Mouse (Mus musculus) testis, adult 2 months (tissue): ENCODE results near the gene Rgsl1.

Experiments used
- CTCF ChIP-seq: fragments of 200-500 bp; IDR thresholded peaks from 2 replicates; pipeline ENCODE4 v1.5.1; 2012; ENCODE audit warnings: low read depth, mild to moderate bottlenecking, inconsistent platforms, low read length, moderate library complexity; ENCODE audit not compliant: control insufficient read depth, insufficient read depth, insufficient replicate concordance
- POLR2A ChIP-seq: fragments of 200-500 bp; IDR thresholded peaks from 2 replicates; pipeline ENCODE4 v1.6.1; 2012; ENCODE audit warnings: low read depth, mild to moderate bottlenecking, inconsistent platforms, low read length, moderate library complexity; ENCODE audit not compliant: control insufficient read depth

- TF ChIP-seq CTCF (peak; percentile 39; the same call in 1 of the 2 replicates), POLR2A (no peak)
Measured at GRCm38 (mm10) chr1:153749211-153749801, 94.6 kb downstream of the Rgsl1 start, which contains the start of gene Rnasel.
